Mouse (Mus musculus) frontal cortex, adult 2 months (tissue): ENCODE results near the gene Pisd. TPM values are rescaled to one million over a fixed set of nuclear protein-coding genes. Genes with fewer than 3 reads are reported as not detected.
"Not testable (repeated sequence)": the region's sequence is repeated elsewhere in the genome, so short reads cannot be mapped to it uniquely, and the experiment has no call there.

Experiments used
- DNase-seq, 2 experiments: peaks; one replicate each; pipeline ENCODE4 v3.0.0; 2022; ENCODE audit warnings: low spot score in 1 of 2; ENCODE audit errors: extremely low spot score in 1 of 2
- polyA plus RNA-seq: library from polyadenylated mRNA; depleted of rRNA; stranded (reverse); fragments of >200 nt; gene quantifications from 2 replicates; pipeline ENCODE4 v1.2.3, GENCODE M21; 2012; rRNA removed

Pisd gene
- polyA plus RNA-seq: 71.7 and 78.7 TPM in 2 replicates

DNA sequence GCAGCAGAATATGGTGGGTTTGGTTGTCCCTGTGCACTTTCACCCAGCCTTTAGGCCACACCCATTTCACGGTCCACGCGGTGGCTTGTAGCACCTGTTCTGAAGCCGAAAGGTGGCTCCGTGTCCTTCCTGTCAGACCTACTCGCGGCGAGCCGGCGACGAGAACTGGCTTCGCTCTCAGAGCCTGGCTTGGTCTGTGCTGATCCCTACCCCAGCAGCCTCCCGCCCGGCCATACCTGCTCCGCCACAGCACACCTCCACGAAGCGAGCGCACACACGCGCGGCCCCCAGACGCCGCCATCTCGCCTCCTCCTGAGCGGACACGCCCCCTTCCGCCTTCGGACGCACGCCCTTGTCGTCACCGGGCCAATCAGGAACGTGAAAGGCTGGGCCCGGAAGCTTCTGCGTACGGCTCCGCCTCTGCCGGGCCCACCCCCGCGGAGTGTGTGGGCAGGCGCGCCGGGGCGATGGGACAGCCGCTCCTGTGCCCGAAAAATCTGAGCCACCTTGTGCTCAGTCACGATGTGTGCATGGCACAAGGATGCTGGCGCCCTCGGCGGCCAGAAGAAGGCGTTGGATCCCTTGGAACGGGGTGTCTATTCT lies at the start of gene Pisd:
Gene Pisd (minus strand): TSS at position 334 of the 603 bp plus-strand sequence.
- DNase-seq: peak; percentile 92 to 98

DNA sequence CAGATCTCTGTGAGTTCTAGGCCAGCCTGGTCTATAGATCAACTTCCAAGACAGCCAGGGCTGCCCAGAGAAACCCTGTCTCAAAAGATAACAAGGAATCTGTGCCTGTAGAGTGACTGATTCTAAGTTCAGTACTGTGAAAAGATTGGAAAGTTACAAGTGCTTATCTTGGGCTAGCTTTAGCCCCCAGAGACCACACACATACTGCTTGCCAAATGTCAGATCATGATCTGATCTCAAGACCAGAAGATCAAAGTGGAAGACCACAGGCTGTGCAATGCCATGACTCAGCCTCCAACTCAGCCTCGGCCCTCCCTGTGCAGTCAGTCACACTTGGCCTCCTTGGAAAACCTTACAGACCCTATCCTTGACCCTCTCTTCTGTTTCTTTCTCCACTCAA lies 49.1 kb upstream of the Pisd start:
- DNase-seq: no peak

DNA sequence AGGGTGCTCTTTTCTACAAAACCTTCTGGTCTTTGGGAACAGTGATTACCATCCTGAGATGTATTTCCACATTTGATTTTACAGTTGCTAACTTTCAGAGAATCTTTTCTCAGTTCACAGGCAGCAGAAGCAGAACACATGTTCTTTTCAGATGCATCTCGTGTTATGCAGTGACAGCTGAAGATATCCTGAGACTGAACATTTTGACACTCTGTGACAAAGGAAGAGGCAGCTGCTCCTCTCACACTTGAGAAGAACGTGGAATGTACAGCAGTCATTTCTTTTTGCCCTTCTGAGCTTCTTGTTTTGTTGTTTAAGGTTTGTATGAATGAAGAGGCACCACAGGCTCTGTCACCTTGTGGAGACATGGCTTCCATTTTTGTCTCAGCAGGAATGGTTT lies 44.6 kb upstream of the Pisd start:
- no peak for DNase-seq

DNA sequence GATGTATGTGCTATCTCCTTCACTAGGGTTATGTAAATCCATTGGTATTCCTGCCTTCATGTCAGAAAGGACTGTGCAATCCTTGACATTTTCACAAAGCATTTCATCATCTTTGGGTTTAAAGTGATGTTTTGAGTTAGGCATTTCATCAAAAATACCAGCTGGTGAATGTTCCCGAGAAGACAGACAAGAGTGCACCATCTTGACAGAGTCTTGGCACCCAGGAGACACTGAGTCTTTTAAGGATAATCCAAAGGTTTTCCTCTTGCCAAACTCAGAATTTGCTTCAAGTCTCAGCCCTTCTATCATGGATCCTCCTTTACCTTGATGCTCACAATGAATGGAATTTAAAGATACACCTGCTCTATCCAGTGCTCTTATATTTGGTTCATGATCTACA lies 43.3 kb upstream of the Pisd start:
- DNase-seq: not testable (repeated sequence)

DNA sequence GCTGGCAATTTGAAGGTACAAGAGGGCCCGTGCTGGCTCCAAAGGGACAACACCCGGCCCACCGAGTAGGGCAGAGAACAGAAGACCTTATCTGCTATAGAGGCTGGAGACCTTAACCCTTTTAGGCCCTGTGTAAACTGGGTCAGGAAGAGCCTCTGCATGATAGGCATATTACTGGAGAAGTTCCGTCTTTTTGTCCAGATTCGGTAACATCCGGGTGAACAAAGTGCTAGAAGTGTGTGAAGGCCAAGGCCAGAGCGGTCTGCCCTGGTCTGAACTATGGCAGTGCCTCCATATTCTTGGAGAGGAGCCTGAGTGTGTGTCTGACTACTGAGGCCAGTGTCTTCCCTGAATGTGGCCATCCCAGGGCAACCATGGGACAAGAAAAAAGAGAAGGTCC lies 41.6 kb upstream of the Pisd start, which contains the start of gene Gm20671:
Gene Gm20671 (minus strand): TSS at position 101 of the 400 bp plus-strand sequence.
- no peak for DNase-seq

DNA sequence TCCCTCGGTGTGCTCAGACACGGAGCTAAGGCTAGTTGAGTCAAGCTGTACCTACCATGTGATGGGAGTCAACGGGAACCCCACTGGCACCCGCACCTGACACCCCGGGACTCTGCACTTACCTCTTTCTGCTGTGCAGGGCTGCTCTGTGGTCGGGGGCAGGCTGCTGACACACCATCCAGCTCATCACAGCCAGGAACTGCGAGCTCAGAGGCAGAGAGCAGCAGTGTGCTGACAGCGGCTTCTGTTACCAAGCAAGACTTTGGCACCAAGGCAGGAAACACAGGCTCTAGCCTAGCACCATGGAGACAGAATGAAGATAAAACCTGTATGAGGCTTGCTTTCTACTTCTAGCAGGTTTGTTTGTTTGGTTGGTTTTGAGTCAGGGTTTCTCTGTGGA lies 35.0 kb upstream of the Pisd start:
- DNase-seq: peak in 1 of 2 experiments; percentile 8

DNA sequence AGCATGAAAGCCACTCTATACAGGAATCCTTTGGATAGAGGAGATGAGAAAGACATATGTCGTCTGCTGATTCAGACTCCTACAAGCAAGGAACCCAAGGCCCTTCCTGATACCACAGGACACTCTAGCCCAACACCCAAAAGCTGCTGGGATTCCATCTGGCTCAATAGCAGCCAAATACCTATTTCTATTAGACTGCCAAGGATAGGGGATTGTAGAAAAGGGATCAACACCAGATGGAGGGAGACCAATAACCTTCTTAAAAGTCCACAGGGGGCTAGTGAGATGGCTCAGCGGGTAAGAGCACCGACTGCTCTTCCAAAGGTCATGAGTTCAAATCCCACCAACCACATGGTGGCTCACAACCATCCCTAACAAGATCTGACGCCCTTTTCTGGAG lies 29.9 kb upstream of the Pisd start:
- no peak for DNase-seq

DNA sequence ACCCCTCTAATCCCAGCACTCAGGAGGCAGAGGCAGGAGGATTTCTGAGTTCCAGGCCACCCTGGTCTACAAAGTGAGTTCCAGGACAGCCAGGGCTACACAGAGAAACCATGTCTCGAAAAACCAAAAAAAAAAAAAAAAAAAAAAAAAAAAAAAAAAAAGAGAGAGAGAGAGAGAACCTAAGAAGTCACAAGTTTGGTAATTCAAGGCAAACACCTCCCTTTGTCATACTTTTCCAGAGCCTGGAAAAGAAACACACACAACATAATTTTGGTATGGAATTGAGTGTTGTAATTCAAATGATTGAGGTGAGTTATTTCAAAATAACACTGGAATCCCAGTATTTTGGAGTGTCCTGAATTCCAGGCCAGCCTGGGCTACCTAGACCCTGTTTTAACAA lies 1.0 kb upstream of the Pisd start:
- DNase-seq: not testable (repeated sequence)

DNA sequence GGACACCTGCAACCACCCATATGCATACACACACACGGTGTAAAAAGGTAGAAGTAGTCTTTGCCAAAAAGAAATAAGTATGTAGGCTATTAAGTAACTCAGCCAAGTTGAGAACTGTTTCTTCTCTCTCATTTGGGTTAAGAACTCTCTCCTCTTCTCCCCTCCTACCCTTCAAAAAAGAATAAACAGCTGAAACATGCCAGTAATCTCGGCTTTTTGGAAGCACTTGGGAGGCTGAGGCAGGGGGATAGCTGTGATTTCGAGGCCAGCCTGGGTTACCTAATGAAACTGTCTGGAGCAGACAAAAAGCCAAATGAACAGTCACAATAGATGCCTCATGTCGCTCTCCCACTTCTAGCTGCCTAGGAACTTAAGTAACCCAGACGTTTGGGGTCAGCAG lies 720 bp downstream of the Pisd start:
- no peak for DNase-seq

DNA sequence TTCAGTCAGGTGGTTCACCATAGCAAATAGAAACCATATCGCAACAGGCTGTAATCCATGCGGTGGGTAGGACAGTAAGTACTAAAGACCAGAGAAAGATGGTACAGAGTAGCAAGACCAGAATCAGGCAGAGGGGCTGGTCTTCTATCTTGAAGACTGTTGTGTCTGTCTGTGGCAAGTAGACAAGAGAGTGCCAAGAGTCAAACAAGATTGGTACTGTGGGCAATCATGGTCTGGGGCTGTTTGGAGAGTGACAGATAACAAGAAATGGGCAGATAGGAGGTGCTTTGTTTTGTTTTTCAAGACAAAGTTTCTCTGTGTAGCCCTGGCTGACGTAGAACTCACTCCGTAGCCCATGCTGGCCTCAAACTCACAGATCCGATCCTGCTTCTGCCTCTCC lies 3.9 kb downstream of the Pisd start:
- no peak for DNase-seq

DNA sequence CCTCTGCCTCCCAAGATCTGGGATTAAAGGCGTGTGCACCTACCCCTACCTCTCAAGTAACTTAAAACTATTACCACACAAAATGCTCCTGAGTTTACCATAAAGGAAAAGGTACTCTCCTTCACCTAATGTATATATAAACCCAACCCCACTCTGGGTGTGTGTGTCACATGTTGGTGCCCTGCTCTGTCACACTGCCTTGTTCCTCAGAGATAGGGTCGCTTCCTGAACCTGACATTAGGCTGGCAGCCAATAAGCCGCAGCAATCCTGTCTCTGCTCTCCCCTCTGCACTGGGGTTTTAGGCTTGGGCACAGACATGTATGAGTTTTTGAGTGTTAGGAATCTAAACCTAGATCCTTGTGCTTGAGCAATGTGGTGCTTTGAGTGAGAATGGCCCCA lies 7.3 kb downstream of the Pisd start:
- DNase-seq: no peak

DNA sequence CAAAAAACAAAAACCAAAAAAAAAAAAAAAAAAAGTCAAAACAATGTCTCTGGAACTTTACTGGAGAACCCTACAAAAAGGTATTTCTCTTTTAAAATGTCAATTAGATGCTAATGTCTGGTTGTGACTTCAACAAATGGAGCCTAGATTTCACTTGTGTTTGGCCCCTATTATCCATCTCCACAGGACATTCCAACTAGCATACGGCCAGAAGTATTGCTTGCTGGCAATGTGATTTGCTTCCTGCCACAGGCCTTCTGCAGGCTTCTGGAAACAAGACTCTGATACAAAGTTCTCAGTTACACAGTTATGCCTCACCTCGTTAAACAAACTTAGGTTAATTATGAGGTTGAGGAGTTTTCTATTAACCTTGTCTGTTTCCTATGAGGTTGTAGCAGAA lies 13.1 kb downstream of the Pisd start:
- DNase-seq: no peak

DNA sequence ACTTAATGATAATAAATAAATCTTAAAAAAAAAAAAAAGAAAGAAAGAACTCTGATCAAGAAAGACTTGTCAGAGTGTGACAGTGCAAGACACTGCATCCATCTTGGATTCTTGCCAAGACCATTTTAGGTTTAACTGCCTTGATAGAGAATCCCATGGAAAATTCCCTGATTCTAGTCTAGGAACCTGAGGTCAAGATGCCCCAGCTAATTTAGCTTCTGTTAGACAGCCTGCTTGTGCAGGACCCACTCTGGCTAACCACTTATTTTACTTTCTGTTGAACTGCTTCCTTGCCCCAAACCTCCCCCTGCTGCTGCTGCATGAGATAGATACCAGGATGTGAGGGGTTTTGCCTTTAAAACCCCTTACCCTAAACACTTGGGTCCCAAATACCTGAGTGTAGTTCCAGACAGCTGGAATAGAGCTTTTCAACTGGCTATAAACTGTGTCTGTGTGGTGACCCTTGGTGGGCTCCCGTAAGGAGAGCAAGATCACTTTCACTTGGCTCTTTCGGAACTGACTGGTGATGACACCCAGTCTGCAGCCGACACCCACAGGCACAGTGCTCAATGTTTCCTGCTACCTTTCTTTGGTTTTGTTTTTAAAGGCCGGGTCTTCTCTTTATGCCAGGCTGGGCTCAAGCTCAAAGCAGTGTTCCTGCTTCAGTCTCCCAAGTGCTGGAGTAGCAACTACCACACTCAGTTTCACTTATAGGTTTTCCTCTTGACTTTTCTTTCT lies 17.6 kb downstream of the Pisd start:
- DNase-seq: no peak

DNA sequence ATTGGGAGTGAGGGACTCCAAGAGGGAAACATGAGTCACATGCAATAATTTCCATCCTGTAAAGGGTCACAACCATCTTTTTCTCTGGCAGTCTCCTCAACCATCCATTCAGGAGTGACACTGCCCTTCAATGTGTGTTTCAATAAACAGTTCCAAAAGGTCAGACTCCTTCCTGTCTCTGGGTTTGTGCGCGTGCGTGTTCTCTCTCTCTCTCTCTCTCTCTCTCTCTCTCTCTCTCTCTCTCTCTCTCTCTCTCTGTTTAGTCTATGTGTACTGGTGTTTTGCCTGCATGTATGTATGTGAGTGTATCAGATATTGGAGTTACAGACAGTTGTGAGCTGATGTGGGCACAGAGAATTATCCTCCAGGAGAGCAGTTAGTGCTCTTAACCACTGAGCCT lies 18.4 kb downstream of the Pisd start:
- DNase-seq: no peak

DNA sequence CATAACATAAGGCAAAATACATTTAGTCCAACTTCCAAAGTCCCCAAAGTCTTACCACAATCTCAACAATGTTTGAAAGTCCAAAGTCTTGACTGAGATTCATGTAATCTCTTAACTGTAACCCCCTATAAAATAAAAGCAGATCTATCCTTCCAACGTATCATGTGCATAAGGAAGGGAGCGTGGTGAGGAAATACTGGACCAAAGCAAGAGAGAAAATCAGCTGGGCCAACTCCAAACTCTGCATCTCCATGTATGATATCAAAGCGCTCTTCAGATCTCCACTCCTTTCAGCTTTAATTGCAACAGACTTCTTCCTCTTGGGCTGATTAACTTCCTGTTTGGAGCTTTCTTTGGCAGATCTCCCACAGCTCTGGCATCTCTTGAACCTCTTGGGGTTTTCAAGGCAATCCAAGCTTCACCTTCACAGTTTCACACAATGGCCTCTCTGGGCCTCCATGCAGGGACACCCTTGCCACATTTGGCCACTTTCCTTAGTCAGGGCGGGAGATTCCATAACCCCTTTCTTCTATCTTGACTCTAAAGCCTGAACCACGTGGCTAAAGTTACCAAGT lies 23.8 kb downstream of the Pisd start:
- DNase-seq: no peak

DNA sequence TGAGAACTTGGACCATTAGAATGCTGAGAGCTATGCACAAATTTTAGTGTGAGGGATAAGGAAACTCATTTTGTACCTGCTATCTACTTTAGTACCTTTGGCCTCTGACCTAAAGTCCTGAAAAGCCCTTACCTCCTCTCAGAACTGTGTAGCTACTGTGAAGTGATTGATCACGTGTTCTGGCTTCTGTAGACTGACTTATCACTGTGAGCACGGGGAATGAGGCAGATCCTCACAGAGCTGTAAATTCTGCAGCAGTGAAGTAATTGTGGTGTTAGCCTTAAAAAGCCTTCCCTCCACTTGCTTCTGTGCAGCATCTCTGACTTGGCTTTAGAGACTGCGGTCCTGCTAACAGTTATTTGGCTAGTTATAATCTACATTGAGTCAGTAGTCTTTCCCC lies 24.7 kb downstream of the Pisd start:
- no peak for DNase-seq

DNA sequence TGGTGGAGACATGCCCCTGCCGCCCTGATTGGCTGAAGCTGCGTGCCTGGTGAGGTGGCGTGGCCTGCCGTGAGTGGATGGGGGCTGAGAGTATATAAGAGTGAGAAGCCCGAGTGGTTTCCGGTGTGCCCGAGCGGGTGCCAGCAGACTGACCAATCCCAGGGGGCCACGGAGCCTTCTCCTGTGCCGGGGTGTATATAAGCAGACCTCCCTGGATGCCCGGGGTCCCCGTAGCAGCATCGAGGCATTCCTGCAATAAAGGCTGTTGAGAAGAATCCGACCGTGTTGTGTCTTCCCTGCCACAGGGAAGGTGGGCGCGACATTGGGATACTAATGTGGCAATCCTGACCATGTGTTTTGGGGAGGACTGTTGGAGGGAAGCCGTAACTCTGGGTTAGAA lies 25.1 kb downstream of the Pisd start:
- not testable (repeated sequence) for DNase-seq

DNA sequence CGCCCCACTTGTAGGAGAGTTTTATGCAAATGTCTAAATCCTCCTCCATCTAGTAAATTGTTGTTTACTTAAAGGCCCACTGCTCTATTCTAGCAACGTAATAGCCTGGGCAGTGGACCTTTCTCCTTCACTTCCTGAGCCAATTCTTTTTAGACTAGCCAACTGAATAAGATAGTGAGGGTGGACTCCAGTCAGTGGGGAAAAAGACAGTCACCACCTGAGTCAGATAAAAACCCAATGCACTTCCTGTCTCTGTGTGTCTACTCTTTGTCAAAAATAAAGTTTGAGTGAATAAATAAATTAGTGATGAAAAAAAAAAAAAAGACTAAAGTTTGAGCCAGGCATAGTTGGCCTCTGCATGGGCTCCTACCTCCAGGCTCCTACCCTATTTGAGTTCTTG lies 25.8 kb downstream of the Pisd start:
- DNase-seq: no peak

DNA sequence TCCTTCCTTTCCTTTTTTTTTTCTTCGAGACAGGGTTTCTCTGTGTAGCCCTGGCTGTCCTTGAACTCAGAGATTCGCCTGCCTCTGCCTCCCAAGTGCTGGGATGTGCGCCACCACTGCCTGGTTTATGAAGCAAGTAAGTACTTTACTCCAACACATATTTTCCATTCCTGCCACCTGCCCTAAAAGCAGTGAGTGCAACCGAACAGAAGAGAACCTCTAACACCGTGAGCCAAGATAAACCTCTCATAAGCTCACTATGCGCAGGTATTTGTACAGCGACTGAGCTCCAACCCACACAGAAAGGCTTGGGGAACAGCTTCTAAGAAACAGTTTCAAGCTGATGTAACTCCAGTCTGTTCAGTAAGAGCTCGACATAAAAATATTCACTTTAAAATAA lies 29.3 kb downstream of the Pisd start:
- DNase-seq: no peak

DNA sequence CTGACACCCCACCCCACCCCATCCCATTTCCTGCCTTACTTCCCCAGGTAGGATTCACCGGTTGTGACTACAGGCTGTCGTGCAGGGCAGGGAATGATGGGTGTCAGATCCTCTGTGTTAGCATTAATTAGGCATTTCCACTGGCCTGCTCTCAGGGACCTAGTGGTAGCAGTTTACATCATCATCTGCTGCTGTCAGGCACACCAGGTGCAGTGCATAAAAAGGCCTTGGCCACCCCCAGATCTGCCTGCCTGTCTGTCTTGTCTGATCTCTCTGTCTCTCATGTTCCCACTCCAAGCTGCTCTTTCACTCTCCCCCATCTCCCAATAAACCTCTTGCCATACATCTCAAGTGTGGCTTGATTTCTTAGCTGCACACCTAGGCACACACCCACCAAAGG lies 33.7 kb downstream of the Pisd start:
- no peak for DNase-seq

DNA sequence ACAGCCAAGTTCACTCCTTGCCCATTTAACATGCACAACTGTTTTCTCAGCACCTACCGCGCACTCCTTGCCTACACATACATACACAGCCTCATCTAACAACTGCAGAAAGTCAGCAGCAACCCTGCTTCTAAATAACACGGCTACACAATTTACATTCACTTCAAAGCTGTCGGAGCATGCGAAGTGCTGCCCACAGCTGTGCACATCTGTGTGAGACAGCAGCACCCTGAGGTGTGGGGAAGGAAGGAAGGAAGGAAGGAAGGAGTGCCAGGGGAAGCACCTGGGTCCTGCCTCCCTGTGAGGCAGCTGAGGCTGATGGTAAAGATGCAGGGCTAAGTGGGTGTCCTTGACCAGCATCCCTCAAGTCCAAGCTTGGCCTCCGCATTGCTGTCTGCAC lies 36.5 kb downstream of the Pisd start:
- DNase-seq: no peak
